Mouse (Mus musculus) embryo, embryonic 10 days (tissue): ENCODE measurements at regions not wholly inside any gene's neighbourhood (a gene's known extent, or its start where the extent isn't known, plus 50 kb on each side); places are given as distances from the start of the nearest gene placed in this dataset.

Experiments used
- DNase-seq: peaks from one replicate; pipeline ENCODE4 v3.0.0-alpha.2; 2015; ENCODE audit warnings: low spot score

GRCm38 (mm10) chr7:70575614-70576013 is 209.1 kb upstream of the Nr2f2 start:
- no peak for DNase-seq

GRCm38 (mm10) chr7:70574194-70574593 is 207.7 kb upstream of the Nr2f2 start:
- no peak for DNase-seq

GRCm38 (mm10) chr7:70565034-70565433 is 198.5 kb upstream of the Nr2f2 start:
- DNase-seq: no peak

GRCm38 (mm10) chr7:70548936-70549450 is 182.5 kb upstream of the Nr2f2 start:
- DNase-seq: no peak

GRCm38 (mm10) chr7:70541881-70542665 is 175.5 kb upstream of the Nr2f2 start:
- DNase-seq: no peak

GRCm38 (mm10) chr7:70539121-70539642 is 172.6 kb upstream of the Nr2f2 start:
- DNase-seq: peak; percentile 50

- no peak for DNase-seq
These were observed 169.5 kb upstream of the Nr2f2 start for GRCm38 (mm10) chr7:70536046-70536445.

GRCm38 (mm10) chr7:70533552-70533951 is 167.0 kb upstream of the Nr2f2 start:
- no peak for DNase-seq

- DNase-seq: no peak
These were observed 161.4 kb upstream of the Nr2f2 start for GRCm38 (mm10) chr7:70527921-70528320.

GRCm38 (mm10) chr7:70525372-70525771 is 158.8 kb upstream of the Nr2f2 start:
- no peak for DNase-seq

GRCm38 (mm10) chr7:70524744-70525143 is 158.2 kb upstream of the Nr2f2 start:
- DNase-seq: no peak

GRCm38 (mm10) chr7:70524251-70524650 is 157.7 kb upstream of the Nr2f2 start:
- no peak for DNase-seq

GRCm38 (mm10) chr7:70516741-70517140 is 150.2 kb upstream of the Nr2f2 start:
- DNase-seq: no peak

- peak; percentile 41 for DNase-seq
These were observed 148.9 kb upstream of the Nr2f2 start for GRCm38 (mm10) chr7:70515341-70515851.

- peak; percentile 77 for DNase-seq
These were observed 148.1 kb upstream of the Nr2f2 start for GRCm38 (mm10) chr7:70514666-70515065.

GRCm38 (mm10) chr7:70512354-70512753 is 145.8 kb upstream of the Nr2f2 start:
- no peak for DNase-seq

- peak; percentile 73 for DNase-seq
These were observed 139.2 kb upstream of the Nr2f2 start for GRCm38 (mm10) chr7:70505671-70506181.

GRCm38 (mm10) chr7:70501821-70502220 is 135.3 kb upstream of the Nr2f2 start:
- no peak for DNase-seq

GRCm38 (mm10) chr7:70496541-70497154 is 130.1 kb upstream of the Nr2f2 start:
- peak; percentile 66 for DNase-seq

GRCm38 (mm10) chr7:70484201-70484600 is 117.7 kb upstream of the Nr2f2 start:
- no peak for DNase-seq

GRCm38 (mm10) chr7:70483536-70483935 is 117.0 kb upstream of the Nr2f2 start:
- DNase-seq: no peak

- no peak for DNase-seq
These were observed 115.3 kb upstream of the Nr2f2 start for GRCm38 (mm10) chr7:70481880-70482279.

GRCm38 (mm10) chr7:70472786-70473185 is 106.3 kb upstream of the Nr2f2 start:
- DNase-seq: no peak
